Mouse (Mus musculus): ENCODE measurements around the gene Gna15. TPM values are rescaled to one million over a fixed set of nuclear protein-coding genes. Genes with fewer than 3 reads are reported as not detected.

The Gna15 gene
- total RNA-seq, 2 experiments from 2014 or later: 1.0 to 1.3 TPM

DNA sequence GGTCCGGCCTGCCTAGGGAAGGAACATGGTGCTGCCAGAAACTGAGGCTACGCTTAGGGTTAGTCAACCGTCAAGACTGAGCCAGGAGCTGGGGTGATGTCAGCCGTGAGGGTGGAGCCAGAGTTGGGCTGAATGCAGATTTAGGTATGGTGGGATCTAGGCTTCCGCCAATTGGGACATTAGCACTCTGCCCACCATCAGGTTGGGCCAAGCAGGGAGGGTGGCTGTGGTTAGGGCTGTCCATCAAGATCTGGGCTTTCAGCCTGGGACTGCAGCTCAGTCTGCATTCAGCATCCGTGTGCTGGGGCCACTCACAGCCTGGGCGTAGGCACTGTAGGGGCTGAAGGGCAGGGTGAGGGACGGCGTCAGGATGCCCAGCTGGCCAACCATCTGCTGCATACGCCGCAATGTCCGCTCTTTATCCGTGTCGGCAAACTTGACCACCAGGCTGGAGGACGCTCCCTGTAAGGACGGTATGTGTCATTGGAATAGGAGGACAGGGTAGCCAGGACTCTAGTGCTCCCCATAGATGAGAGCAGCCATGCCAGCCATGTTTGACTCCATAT, 56.3 kb downstream of the Gna15 start:
- no peak for DNase-seq

- no peak for DNase-seq
These were observed 57.1 kb downstream of the Gna15 start for GRCm38 (mm10) chr10:81466881-81467280.

GRCm38 (mm10) chr10:81466066-81466465, 58.0 kb downstream of the Gna15 start:
- no peak for DNase-seq

DNA sequence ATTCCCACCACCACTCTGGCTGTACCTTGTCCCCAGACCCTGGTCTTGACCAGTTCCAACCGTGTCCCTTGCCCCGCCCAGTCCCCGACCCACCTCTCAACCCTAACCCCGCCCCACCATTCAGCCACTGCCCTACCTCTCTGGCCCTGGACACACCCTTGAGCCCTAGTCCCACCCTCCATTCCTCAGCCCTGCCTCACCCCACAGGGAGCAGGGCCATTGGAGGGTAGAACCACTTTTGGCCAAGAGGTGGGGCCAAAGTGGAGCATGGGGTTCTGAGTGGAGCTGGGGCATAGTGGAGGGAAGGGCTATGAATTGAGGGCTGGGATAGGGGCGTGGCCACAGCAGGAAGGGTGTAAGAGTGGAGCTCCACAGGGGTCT, 58.8 kb downstream of the Gna15 start:
- no peak for DNase-seq

- peak; percentile 56 to 67 for DNase-seq
These were observed 59.4 kb downstream of the Gna15 start for GRCm38 (mm10) chr10:81464405-81465264.

- DNase-seq: no peak
These were observed 60.5 kb downstream of the Gna15 start for GRCm38 (mm10) chr10:81463531-81463930.

- DNase-seq: no peak
These were observed 61.1 kb downstream of the Gna15 start for GRCm38 (mm10) chr10:81462917-81463316.

GRCm38 (mm10) chr10:81462415-81462804, 61.6 kb downstream of the Gna15 start:
- no peak for DNase-seq

DNA sequence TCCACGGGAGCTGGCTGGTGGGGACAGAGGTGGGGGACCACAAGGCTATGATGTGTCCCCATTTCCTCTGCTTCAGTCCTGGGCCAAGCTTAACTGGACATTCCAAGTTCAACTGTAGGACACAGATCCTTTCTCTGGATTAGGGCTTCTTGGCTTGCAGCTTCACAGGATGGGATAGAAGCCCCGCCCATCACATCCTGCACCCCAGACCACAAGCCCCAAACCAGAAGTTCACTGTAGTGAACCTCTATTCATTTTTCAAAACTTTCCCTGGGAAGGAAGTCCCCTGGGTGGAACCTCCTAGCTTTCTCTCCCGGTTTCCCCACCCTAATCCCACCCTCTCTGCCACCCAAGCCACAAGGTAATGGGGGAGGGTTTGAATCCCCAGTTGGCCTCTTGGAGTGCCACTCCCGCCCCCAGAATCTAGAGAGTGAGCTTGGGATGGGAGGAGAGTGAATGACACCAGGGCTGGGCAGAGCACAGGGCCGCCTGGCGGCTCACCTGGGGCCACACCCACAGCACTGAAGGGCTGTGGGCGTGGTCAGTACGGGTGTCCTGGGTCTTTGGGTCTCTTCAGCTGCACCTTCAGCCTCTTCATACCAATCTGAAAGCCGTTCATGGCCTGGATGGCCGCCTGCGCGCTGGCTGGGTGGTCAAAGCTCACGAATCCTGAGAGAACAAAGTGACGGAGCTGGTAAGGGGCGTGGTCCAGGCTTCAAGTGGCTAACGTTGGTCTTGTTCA, 62.2 kb downstream of the Gna15 start:
- no peak for DNase-seq

DNA sequence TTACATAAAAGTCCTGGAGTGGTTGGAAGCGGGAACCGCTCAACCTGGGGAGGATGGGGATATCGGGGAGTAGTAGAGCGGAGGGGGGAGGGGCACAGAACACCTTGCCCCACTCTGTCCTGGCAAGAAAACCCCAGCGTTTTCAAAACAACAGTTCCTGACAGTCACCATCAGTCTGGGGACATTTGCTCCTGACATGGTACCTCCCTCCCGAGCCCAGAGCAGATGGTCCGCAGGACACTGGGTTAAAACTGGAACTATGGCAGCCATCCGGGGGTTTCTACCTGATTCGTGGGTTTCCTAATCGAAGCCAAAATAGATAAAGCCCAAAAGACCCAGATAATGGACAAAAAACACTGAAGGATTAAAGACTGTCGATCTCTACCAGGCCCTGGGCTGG, 63.1 kb downstream of the Gna15 start:
- no peak for DNase-seq

DNA sequence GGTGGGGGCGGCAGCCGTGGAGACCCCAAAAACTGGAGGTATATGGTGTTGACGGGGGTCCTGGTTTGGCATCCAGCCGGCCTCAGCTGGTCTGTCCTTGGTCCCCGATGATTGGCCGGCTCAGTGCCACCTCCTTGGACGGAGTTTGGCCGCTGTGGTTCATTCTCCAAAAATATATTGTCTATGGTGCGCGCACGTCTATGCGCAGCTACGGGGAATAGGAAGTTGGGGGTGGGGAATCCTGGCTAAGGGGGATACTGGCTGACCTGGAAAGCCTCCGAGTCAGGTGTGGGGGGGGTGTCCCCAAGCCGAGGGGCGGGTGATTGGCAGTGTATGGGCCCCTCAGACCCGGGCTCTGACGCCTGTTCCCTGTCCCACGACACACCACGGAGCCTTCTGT, 63.6 kb downstream of the Gna15 start:
- DNase-seq: no peak

- DNase-seq: no peak
These were observed 64.6 kb downstream of the Gna15 start for GRCm38 (mm10) chr10:81459399-81459798.

DNA sequence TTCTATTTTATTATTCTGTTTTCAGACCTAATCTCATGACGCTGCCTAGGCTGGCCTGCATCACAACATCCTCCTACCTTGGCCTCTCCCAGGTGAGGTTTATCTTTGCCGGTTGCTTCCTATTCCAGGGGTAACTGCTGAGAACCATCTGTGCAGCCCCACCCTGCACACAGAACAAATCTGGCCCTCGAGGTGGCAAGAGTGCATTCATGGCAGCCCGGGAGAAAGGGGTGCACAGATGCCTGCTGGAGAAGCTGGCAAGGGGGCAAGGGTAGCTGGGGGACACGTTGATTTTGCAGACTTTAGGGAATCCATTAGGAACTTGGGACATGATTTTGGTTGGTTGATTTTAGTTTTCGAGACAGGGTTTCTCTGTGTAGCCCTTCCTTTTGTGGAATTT, 65.8 kb downstream of the Gna15 start:
- no peak for DNase-seq

- no peak for DNase-seq
These were observed 66.4 kb downstream of the Gna15 start for GRCm38 (mm10) chr10:81457624-81458023.

GRCm38 (mm10) chr10:81456983-81457563, 67.0 kb downstream of the Gna15 start:
- DNase-seq: no peak

GRCm38 (mm10) chr10:81455181-81455895, 68.7 kb downstream of the Gna15 start, which contains the start of gene Nfic:
Gene Nfic, minus strand, starts transcription at chr10:81455635.
- DNase-seq: no peak

DNA sequence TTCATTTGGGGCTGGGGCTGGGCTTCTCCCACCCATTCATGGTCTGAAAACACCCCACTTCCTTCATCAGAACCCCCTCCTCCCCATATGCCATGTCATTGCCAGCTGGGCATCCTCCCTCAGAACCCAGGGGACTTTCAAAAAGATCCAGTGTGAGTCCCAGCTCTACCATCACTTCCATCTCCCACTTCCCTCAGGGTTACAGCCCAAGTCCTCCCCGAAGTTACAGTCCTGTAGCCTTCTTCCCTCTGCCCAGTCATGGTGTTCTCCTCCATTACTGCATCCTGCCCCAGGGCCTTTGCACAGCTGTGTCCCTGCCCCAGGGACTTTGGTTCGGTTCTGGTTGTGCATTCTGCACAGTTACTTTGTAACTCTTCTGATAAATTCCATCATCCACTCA, 69.9 kb downstream of the Gna15 start:
- DNase-seq: no peak

- peak; percentile 28 to 37 for DNase-seq
These were observed 71.1 kb downstream of the Gna15 start for GRCm38 (mm10) chr10:81452947-81453288.

Measured in adrenal gland, postnatal 36 days (tissue).